ENCODE assay signal across 8 mouse cellular contexts in the genomic region with DNA sequence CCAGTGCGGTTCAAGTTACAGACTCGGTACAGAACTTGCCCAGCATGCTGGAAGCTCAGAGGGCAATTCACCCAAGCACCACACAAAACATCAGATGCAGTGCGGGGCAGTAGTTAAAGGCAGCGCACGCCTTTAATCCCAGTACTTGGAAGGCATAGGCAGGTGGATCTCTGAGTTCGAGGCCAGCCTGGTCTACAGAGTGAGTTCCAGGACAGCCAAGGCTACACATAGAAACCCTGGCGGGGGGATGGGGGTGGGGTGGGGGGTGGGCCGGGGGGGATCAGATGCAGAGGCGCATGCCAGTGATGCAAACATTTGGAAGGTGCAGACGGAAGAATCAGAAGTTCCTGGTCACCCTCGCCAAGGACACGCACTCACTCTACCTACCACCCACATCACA. TPM values are rescaled to one million over a fixed set of nuclear protein-coding genes. Genes with fewer than 3 reads are reported as not detected.
DNase-seq lines count a peak whose midpoint lies in the region; ATAC-seq and TF ChIP-seq lines count a peak whose summit lies in the region.

No protein-coding gene starts in this region.

- no peak for DNase-seq in cerebellum, adult 11 months
- DNase-seq in gastrocnemius, postnatal 10 days: no peak

- H3ac ChIP-seq in C2C12 (ENCODE audit: control insufficient read depth, insufficient read length, low read depth): peak overlapping the region; percentile 27

- peaks cover 9% of the 10 kb centered on the region for H3K9me3 ChIP-seq in erythroblast, embryonic 14.5 days (ENCODE audit: control insufficient read depth, low read length)
- H3K9me3 ChIP-seq in forebrain, embryonic 16.5 days (ENCODE audit: control insufficient read depth, low read length): no peaks in the 10 kb centered on the region
- no peaks in the 10 kb centered on the region; the same call in 1 of the 2 replicates for H3K9me3 ChIP-seq in liver, embryonic 16.5 days (replicated peaks; ENCODE audit: control insufficient read depth, low read length)

- no peak for TF ChIP-seq CTCF in C2C12 (IDR thresholded peaks at IDR 0.05; ENCODE audit: control insufficient read depth, insufficient read depth, insufficient read length)

- H3K79me2 ChIP-seq in C2C12 (ENCODE audit: control insufficient read depth, insufficient read depth): peaks cover 11% of the 10 kb centered on the region

- H3K27ac ChIP-seq in forebrain, embryonic 16.5 days (ENCODE audit: low read length): no peak overlapping the region
- H3K27ac ChIP-seq in liver, embryonic 16.5 days (ENCODE audit: low read length): no peak overlapping the region

- H3K27me3 ChIP-seq in erythroblast, embryonic 14.5 days (ENCODE audit: control insufficient read depth): peaks cover 11% of the 10 kb centered on the region
- no peaks in the 10 kb centered on the region for H3K27me3 ChIP-seq in C2C12 (ENCODE audit: control insufficient read depth, insufficient read depth, insufficient read length)
- no peaks in the 10 kb centered on the region for H3K27me3 ChIP-seq in forebrain, embryonic 16.5 days (replicated peaks; ENCODE audit: control insufficient read depth, insufficient read depth, low read length)
- no peaks in the 10 kb centered on the region; the same call in 1 of the 2 replicates for H3K27me3 ChIP-seq in liver, embryonic 16.5 days (ENCODE audit: control insufficient read depth, insufficient read depth, low read depth, low read length)

- peak overlapping the region; percentile 72 for H3K9ac ChIP-seq in forebrain, embryonic 16.5 days (replicated peaks; ENCODE audit: low read depth, low read length)
- H3K9ac ChIP-seq in liver, embryonic 16.5 days (ENCODE audit: low read depth, low read length): peak overlapping the region; percentile 49

- no peak for ATAC-seq in erythroblast, adult 5-6 weeks (replicated peaks; ENCODE audit: low FRiP score, poor library complexity, severe bottlenecking)
- ATAC-seq in forebrain, embryonic 16.5 days: peak; percentile 9; the same call in 1 of the 2 replicates
- ATAC-seq in liver, embryonic 16.5 days (ENCODE audit: low read depth): no peak
- ATAC-seq in inflammation-experienced regulatory T-cells, adult 6 months: no peak

- peak overlapping the region; percentile 98 for H3K4me2 ChIP-seq in forebrain, embryonic 16.5 days (ENCODE audit: low read length)
- peak overlapping the region; percentile 98 for H3K4me2 ChIP-seq in liver, embryonic 16.5 days (ENCODE audit: low read depth, low read length)

- peak overlapping the region; percentile 71 for H3K4me3 ChIP-seq in erythroblast, embryonic 14.5 days (replicated peaks)
- H3K4me3 ChIP-seq in C2C12 (ENCODE audit: insufficient read depth, poor library complexity, severe bottlenecking): no peak overlapping the region
- H3K4me3 ChIP-seq in forebrain, embryonic 16.5 days (replicated peaks; ENCODE audit: low read length): peak overlapping the region; percentile 73
- peak overlapping the region; percentile 78 for H3K4me3 ChIP-seq in liver, embryonic 16.5 days (ENCODE audit: low read depth, low read length)

- WGBS in forebrain, embryonic 16.5 days: 22% methylated on average over 11 of the region's 12 CpGs
- WGBS in liver, embryonic 16.5 days (ENCODE audit: insufficient replicate concordance): 24% methylated on average over 11 of the region's 12 CpGs

- peaks cover 2% of the 10 kb centered on the region for H3K79me3 ChIP-seq in C2C12 (ENCODE audit: low read depth)

- no peaks in the 10 kb centered on the region; the same call in 1 of the 2 replicates for H3K36me3 ChIP-seq in erythroblast, embryonic 14.5 days (ENCODE audit: control insufficient read depth)
- peaks cover 19% of the 10 kb centered on the region for H3K36me3 ChIP-seq in C2C12 (ENCODE audit: control insufficient read depth, insufficient read depth)
- H3K36me3 ChIP-seq in forebrain, embryonic 16.5 days (ENCODE audit: control insufficient read depth, insufficient read depth): peaks cover 8% of the 10 kb centered on the region
- no peaks in the 10 kb centered on the region for H3K36me3 ChIP-seq in liver, embryonic 16.5 days (ENCODE audit: control insufficient read depth, insufficient read depth)

- H3K4me1 ChIP-seq in erythroblast, embryonic 14.5 days (ENCODE audit: control insufficient read depth): peaks cover 20% of the 10 kb centered on the region
- H3K4me1 ChIP-seq in forebrain, embryonic 16.5 days (replicated peaks; ENCODE audit: control insufficient read depth, insufficient read depth, low read length): peaks cover 17% of the 10 kb centered on the region
- H3K4me1 ChIP-seq in liver, embryonic 16.5 days (ENCODE audit: control insufficient read depth, low read depth, low read length): peaks cover 18% of the 10 kb centered on the region

TF ChIP-seq in C2C12, 6 proteins besides CTCF, POLR2A, EP300 and RAD21:
- no peak for TF ChIP-seq MYOG (IDR thresholded peaks at IDR 0.05; ENCODE audit: control insufficient read depth, extremely low read depth, insufficient read length)
- TF ChIP-seq MYOD1 (IDR thresholded peaks at IDR 0.05; ENCODE audit: control insufficient read depth, insufficient read length, low read depth): no peak
- TF ChIP-seq USF1 (IDR thresholded peaks at IDR 0.05; ENCODE audit: low read depth): no peak
- no peak for TF ChIP-seq MAX (IDR thresholded peaks at IDR 0.05)
- no peak for TF ChIP-seq FOSL1 (IDR thresholded peaks at IDR 0.05; ENCODE audit: insufficient read depth, low read length, poor library complexity, severe bottlenecking)
- TF ChIP-seq CEBPB (IDR thresholded peaks at IDR 0.05; ENCODE audit: low read depth): no peak

RNA-seq across cellular contexts. Expression of gene Tmem120a, which starts 0.5 kb away (rescaled TPM):
- polyA plus RNA-seq in erythroblast, embryonic 14.5 days (2012): 0.17 and 0.25 TPM in 2 replicates
- 0.58 and 5.4 TPM in 2 replicates for total RNA-seq in erythroblast, adult 5-6 weeks (2015; ENCODE audit: low replicate concordance)
- total RNA-seq in erythroblast, adult 5-6 weeks (2017; ENCODE audit: low replicate concordance): 6.0 and 8.7 TPM in 2 replicates
- 75.2 TPM for polyA plus RNA-seq in C2C12 (2012; fragmentation: generic; extraction: Trizol)
- polyA plus RNA-seq in forebrain, embryonic 16.5 days (2015; fragmentation: Nextera tagmentation; extraction: Ambion mirVana): 81.3 and 82.9 TPM in 2 replicates
- 17.8 and 18.2 TPM in 2 replicates for polyA plus RNA-seq in liver, embryonic 16.5 days (2015; fragmentation: Nextera tagmentation; extraction: Ambion mirVana)
- 10 to 100 TPM; 31.4 to 58.5 (median 39.4) TPM for polyA plus RNA-seq in inflammation-experienced regulatory T-cells, adult 6 months (2017; shearing (Covaris generic))
- 1 to 10 TPM; 6.1 to 7.5 TPM for total RNA-seq in gastrocnemius, postnatal 10 days (2021)

RNA-seq across cellular contexts. Expression of gene Styxl1, which starts 33.4 kb away (rescaled TPM):
- polyA plus RNA-seq in erythroblast, embryonic 14.5 days (2012): not detected in 2 replicates
- not detected in 2 replicates for total RNA-seq in erythroblast, adult 5-6 weeks (2015; ENCODE audit: low replicate concordance)
- not detected in 2 replicates for total RNA-seq in erythroblast, adult 5-6 weeks (2017; ENCODE audit: low replicate concordance)
- not detected for polyA plus RNA-seq in C2C12 (2012; fragmentation: generic; extraction: Trizol)
- 0.23 and 0.35 TPM in 2 replicates for polyA plus RNA-seq in forebrain, embryonic 16.5 days (2015; fragmentation: Nextera tagmentation; extraction: Ambion mirVana)
- 0.13 TPM in 1 of 2 replicates, not detected in the other for polyA plus RNA-seq in liver, embryonic 16.5 days (2015; fragmentation: Nextera tagmentation; extraction: Ambion mirVana)
- 1 to 10 TPM in 1 of 3 experiments, under 1 TPM in 1, not detected in 1; 0.68 to 2.6 TPM for polyA plus RNA-seq in inflammation-experienced regulatory T-cells, adult 6 months (2017; shearing (Covaris generic))
- not detected for total RNA-seq in gastrocnemius, postnatal 10 days (2021)

RNA-seq across cellular contexts. Expression of gene Mdh2, which starts 33.5 kb away (rescaled TPM):
- 54.3 and 58.5 TPM in 2 replicates for polyA plus RNA-seq in erythroblast, embryonic 14.5 days (2012)
- total RNA-seq in erythroblast, adult 5-6 weeks (2015; ENCODE audit: low replicate concordance): 106 and 152 TPM in 2 replicates
- total RNA-seq in erythroblast, adult 5-6 weeks (2017; ENCODE audit: low replicate concordance): 47.2 and 55.1 TPM in 2 replicates
- polyA plus RNA-seq in C2C12 (2012; fragmentation: generic; extraction: Trizol): 700 TPM
- polyA plus RNA-seq in forebrain, embryonic 16.5 days (2015; fragmentation: Nextera tagmentation; extraction: Ambion mirVana): 562 and 563 TPM in 2 replicates
- polyA plus RNA-seq in liver, embryonic 16.5 days (2015; fragmentation: Nextera tagmentation; extraction: Ambion mirVana): 279 and 280 TPM in 2 replicates
- 100 to 1,000 TPM; 604 to 659 (median 643) TPM for polyA plus RNA-seq in inflammation-experienced regulatory T-cells, adult 6 months (2017; shearing (Covaris generic))
- 100 to 1,000 TPM; 812 to 961 TPM for total RNA-seq in gastrocnemius, postnatal 10 days (2021)

Comparison
In these comparisons a context has a peak if more than half of its experiments do, and no peak if none do; other contexts are left out.
1. RNA of gene Tmem120a, which starts 0.5 kb away (polyA plus RNA-seq): 81.3 to 82.9 TPM in forebrain, embryonic 16.5 days, 75.2 TPM in C2C12 (single experiment), 31.4 to 58.5 TPM in inflammation-experienced regulatory T-cells, adult 6 months and 17.8 to 18.2 TPM in liver, embryonic 16.5 days; 0.17 to 0.25 TPM in erythroblast, embryonic 14.5 days; every median in the first group is over 10 times any median in the second.